Mouse (Mus musculus) ES-Bruce4 (cell line): ENCODE data around the gene Cpt1a. TPM values are rescaled to one million over a fixed set of nuclear protein-coding genes. Genes with fewer than 3 reads are reported as not detected.
A peak's percentile ranks its signal among the peaks of the same experiment; 100 is the strongest.

Source experiments
- H3K27ac ChIP-seq: 2 replicates; pipeline ENCODE4 v1.5.1; 2012; ENCODE audit warnings: low read length, inconsistent platforms; ENCODE audit not compliant: insufficient read depth
- H3K27me3 ChIP-seq: 2 replicates; pipeline ENCODE4 v1.6.1; 2012; ENCODE audit warnings: mild to moderate bottlenecking, low read length, inconsistent platforms; ENCODE audit not compliant: control insufficient read depth, poor library complexity, insufficient read depth, severe bottlenecking
- H3K36me3 ChIP-seq: 2 replicates; pipeline ENCODE4 v1.6.1; 2012; ENCODE audit warnings: inconsistent platforms, mild to moderate bottlenecking, low read length, moderate library complexity; ENCODE audit not compliant: control insufficient read depth, poor library complexity, insufficient read depth, severe bottlenecking
- H3K4me1 ChIP-seq: one replicate; pipeline ENCODE4 v1.8.1; 2011; ENCODE audit warnings: low read length; ENCODE audit not compliant: control insufficient read depth, insufficient read depth
- H3K4me3 ChIP-seq: 2 replicates; pipeline ENCODE4 v1.5.1; 2011; ENCODE audit warnings: low read depth, mild to moderate bottlenecking, low read length
- H3K9ac ChIP-seq: 2 replicates; pipeline ENCODE4 v1.6.1; 2012; ENCODE audit warnings: low read depth, mild to moderate bottlenecking, inconsistent platforms; ENCODE audit not compliant: poor library complexity, severe bottlenecking
- H3K9me3 ChIP-seq: replicated peaks from 2 replicates; pipeline ENCODE4 v1.6.1; 2012; ENCODE audit warnings: mild to moderate bottlenecking, low read length, inconsistent platforms; ENCODE audit not compliant: control insufficient read depth, poor library complexity, insufficient read depth, severe bottlenecking
- CTCF ChIP-seq: IDR thresholded peaks from one replicate; pipeline ENCODE4 v1.8.1; 2011; ENCODE audit warnings: low read depth, low read length
- EP300 ChIP-seq: IDR thresholded peaks from 2 replicates; pipeline ENCODE4 v1.6.1; 2011; ENCODE audit warnings: low read depth, low read length; ENCODE audit not compliant: insufficient read depth
- POLR2A ChIP-seq: IDR thresholded peaks from one replicate; pipeline ENCODE4 v1.8.1; 2011; ENCODE audit warnings: low read length; ENCODE audit not compliant: insufficient read depth
- polyA plus RNA-seq: library from polyadenylated mRNA; stranded (reverse); fragments of >200 nt; gene quantifications from 2 replicates; pipeline ENCODE4 v1.2.4, GENCODE M21; 2011; ENCODE audit warnings: low read depth; ENCODE audit not compliant: missing spikeins, insufficient read depth, insufficient read length

Cpt1a gene
- polyA plus RNA-seq, 1 experiment = 27.2 TPM

GRCm38 (mm10) chr19:3307175-3307949 lies 14.8 kb upstream of the Cpt1a start:
- Histone ChIP-seq H3K9me3 (no peaks in the 10 kb centered on the region), H3K27me3 (no peaks in the 10 kb centered on the region), H3K4me1 (no peaks in the 10 kb centered on the region), H3K36me3 (no peaks in the 10 kb centered on the region), H3K27ac (no peak overlapping the region), H3K9ac (peak overlapping the region; percentile 36), H3K4me3 (peak overlapping the region; percentile 32)
- TF ChIP-seq POLR2A (no peak), EP300 (no peak), CTCF (no peak)

GRCm38 (mm10) chr19:3319341-3319740 lies 2.8 kb upstream of the Cpt1a start:
- H3K4me3 ChIP-seq = no peak overlapping the region
- no peaks in the 10 kb centered on the region for H3K9me3 ChIP-seq
- H3K9ac ChIP-seq = no peak overlapping the region
- H3K4me1 ChIP-seq = no peaks in the 10 kb centered on the region
- H3K27me3 ChIP-seq = no peaks in the 10 kb centered on the region
- no peak overlapping the region for H3K27ac ChIP-seq
- TF ChIP-seq CTCF (no peak), EP300 (no peak), POLR2A (no peak)
- H3K36me3 ChIP-seq = no peaks in the 10 kb centered on the region

- Histone ChIP-seq H3K27me3 (no peaks in the 10 kb centered on the region), H3K4me1 (no peaks in the 10 kb centered on the region), H3K27ac (no peak overlapping the region), H3K9me3 (no peaks in the 10 kb centered on the region), H3K36me3 (no peaks in the 10 kb centered on the region), H3K9ac (no peak overlapping the region), H3K4me3 (no peak overlapping the region)
- TF ChIP-seq CTCF (no peak), POLR2A (no peak), EP300 (no peak)
These were observed 2.0 kb upstream of the Cpt1a start for GRCm38 (mm10) chr19:3320086-3320485.

GRCm38 (mm10) chr19:3320801-3321200 lies 1.3 kb upstream of the Cpt1a start:
- Histone ChIP-seq H3K27me3 (no peaks in the 10 kb centered on the region), H3K27ac (no peak overlapping the region)

GRCm38 (mm10) chr19:3321617-3322016 lies 517 bp upstream of the Cpt1a start:
- H3K36me3 ChIP-seq = no peaks in the 10 kb centered on the region
- TF ChIP-seq EP300 = no peak
- TF ChIP-seq POLR2A = no peak
- no peak for TF ChIP-seq CTCF
- H3K27me3 ChIP-seq = no peaks in the 10 kb centered on the region
- H3K9me3 ChIP-seq = no peaks in the 10 kb centered on the region
- no peak overlapping the region for H3K9ac ChIP-seq
- no peak overlapping the region for H3K4me3 ChIP-seq
- H3K4me1 ChIP-seq = no peaks in the 10 kb centered on the region
- no peak overlapping the region for H3K27ac ChIP-seq

More at GRCm38 (mm10) chr19:3320801-3321200, 1.3 kb upstream of the Cpt1a start:
- TF ChIP-seq EP300 (no peak), CTCF (peak; percentile 59)
- Histone ChIP-seq H3K4me3 (no peak overlapping the region), H3K4me1 (no peaks in the 10 kb centered on the region), H3K9ac (no peak overlapping the region), H3K36me3 (no peaks in the 10 kb centered on the region), H3K9me3 (no peaks in the 10 kb centered on the region)

GRCm38 (mm10) chr19:3323201-3323621 lies 1.1 kb downstream of the Cpt1a start:
- Histone ChIP-seq H3K4me3 (peak overlapping the region; percentile 88), H3K36me3 (no peaks in the 10 kb centered on the region), H3K9ac (peak overlapping the region; percentile 66), H3K27me3 (no peaks in the 10 kb centered on the region), H3K4me1 (no peaks in the 10 kb centered on the region), H3K9me3 (no peaks in the 10 kb centered on the region), H3K27ac (peak overlapping the region; percentile 32; the same call in 1 of the 2 replicates)
- no peak for TF ChIP-seq POLR2A
- TF ChIP-seq CTCF = no peak
- TF ChIP-seq EP300 = no peak
